Mouse (Mus musculus): ENCODE data around the gene Dnaja2. TPM values are rescaled to one million over a fixed set of nuclear protein-coding genes. Genes with fewer than 3 reads are reported as not detected.

Dnaja2 gene
- total and polyA plus RNA-seq, 3 experiments, result 150 to 471 (median 227) TPM

GRCm38 (mm10) chr8:85500460-85500859, 54.7 kb downstream of the Dnaja2 start:
- no peak for DNase-seq (ENCODE audit: extremely low read depth)
- H3K4me3 ChIP-seq (replicated peaks in 1 of 3; ENCODE audit: low read depth in 2 of 3, low read length in 2 of 3, poor library complexity in 1 of 3), result no peak overlapping the region
- in situ Hi-C loops (cut with MboI; ENCODE audit: low pct_ligation_motif_present, low pct_unique_long_range_greater_than_20kb, low sequenced_read_pairs), result no loop called here

DNA sequence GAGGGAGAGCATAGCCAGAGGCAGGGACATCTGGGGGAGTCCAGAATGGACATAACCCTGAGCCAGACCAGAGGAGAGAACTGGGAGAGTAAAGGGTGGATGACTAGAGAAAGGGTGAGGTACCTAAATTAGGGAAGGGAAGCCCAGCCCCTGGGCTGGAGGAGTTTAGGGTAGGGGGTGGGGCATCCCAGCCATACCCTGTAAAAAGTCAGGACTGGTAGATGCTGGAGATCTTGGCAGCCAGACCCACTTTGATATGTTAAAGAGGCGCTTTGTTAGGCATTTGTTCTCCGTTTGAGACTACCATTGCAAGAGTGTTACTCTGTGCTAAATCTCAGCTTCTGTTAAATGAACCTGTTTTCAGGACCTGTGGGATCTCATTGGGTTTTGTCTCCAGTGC, 56.6 kb downstream of the Dnaja2 start:
- Histone ChIP-seq H3K9me3 (replicated peaks; ENCODE audit: low read length) (no peaks in the 10 kb centered on the region), H3K79me2 (replicated peaks; ENCODE audit: control insufficient read depth, extremely low read depth, insufficient read depth, poor library complexity, severe bottlenecking) (peaks cover 5% of the 10 kb centered on the region; the same call in 1 of the 2 replicates), H3K4me1 (ENCODE audit: control insufficient read depth in 1 of 2, insufficient read depth in 2 of 2) (peaks cover 2 to 55% of the 10 kb centered on the region in 2 experiments; a peak in 3 of 4 replicates), H3K4me3 (replicated peaks in 1 of 3; ENCODE audit: low read depth in 2 of 3, low read length in 2 of 3, poor library complexity in 1 of 3) (no peak overlapping the region), H3K9ac (ENCODE audit: insufficient read depth, low read depth) (no peak overlapping the region), H3K27me3 (replicated peaks) (no peaks in the 10 kb centered on the region), H3K27ac (ENCODE audit: insufficient read depth, low read depth) (no peak overlapping the region), H3K4me2 (ENCODE audit: insufficient read depth, low read depth, poor library complexity, severe bottlenecking) (no peak overlapping the region), H3K36me3 (replicated peaks in 1 of 2; ENCODE audit: control insufficient read depth in 1 of 2, insufficient read depth in 1 of 2, low read length in 1 of 2) (peaks cover 40 to 79% of the 10 kb centered on the region in 2 experiments)
- in situ Hi-C loops (cut with MboI; ENCODE audit: low pct_ligation_motif_present, low pct_unique_long_range_greater_than_20kb, low sequenced_read_pairs), result no loop called here
- DNase-seq (ENCODE audit: extremely low read depth), result no peak
- TF ChIP-seq ZNF384 (IDR thresholded peaks at IDR 0.05; ENCODE audit: low read depth, low read length) (peak; percentile 1; the same call in 1 of the 2 replicates), EP300 (IDR thresholded peaks at IDR 0.05; ENCODE audit: low read length) (no peak)
- dilution Hi-C loops (cut with MboI; ENCODE audit: extremely low pct_ligation_motif_present, extremely low pct_unique_long_range_greater_than_20kb, low sequenced_read_pairs), result no loop called here

More at GRCm38 (mm10) chr8:85500460-85500859, 54.7 kb downstream of the Dnaja2 start:
- H3K27me3 ChIP-seq (replicated peaks), result no peaks in the 10 kb centered on the region
- peaks cover 2 to 48% of the 10 kb centered on the region in 2 experiments; a peak in 3 of 4 replicates for H3K4me1 ChIP-seq (ENCODE audit: control insufficient read depth in 1 of 2, insufficient read depth in 2 of 2)
- dilution Hi-C loops (cut with MboI; ENCODE audit: extremely low pct_ligation_motif_present, extremely low pct_unique_long_range_greater_than_20kb, low sequenced_read_pairs), result no loop called here
- no peak overlapping the region for H3K9ac ChIP-seq (ENCODE audit: insufficient read depth, low read depth)
- H3K9me3 ChIP-seq (replicated peaks; ENCODE audit: low read length), result no peaks in the 10 kb centered on the region
- no peak overlapping the region for H3K27ac ChIP-seq (ENCODE audit: insufficient read depth, low read depth)
- peaks cover 57 to 85% of the 10 kb centered on the region in 2 experiments for H3K36me3 ChIP-seq (replicated peaks in 1 of 2; ENCODE audit: control insufficient read depth in 1 of 2, insufficient read depth in 1 of 2, low read length in 1 of 2)
- H3K79me2 ChIP-seq (replicated peaks; ENCODE audit: control insufficient read depth, extremely low read depth, insufficient read depth, poor library complexity, severe bottlenecking), result 0 out of 2 replicates have a peak, but pooled peaks cover 2% of the 10 kb centered on the region
- TF ChIP-seq CHD1 (IDR thresholded peaks at IDR 0.05; ENCODE audit: low read depth, low read length), result no peak
- TF ChIP-seq ZC3H11A (IDR thresholded peaks at IDR 0.05; ENCODE audit: low read depth, low read length), result no peak
- no peak for TF ChIP-seq JUND (conservative IDR thresholded peaks at IDR 0.05; ENCODE audit: low read depth, low read length)
- TF ChIP-seq TCF12 (IDR thresholded peaks at IDR 0.05; ENCODE audit: low read depth, low read length), result no peak
- TF ChIP-seq MEF2A (IDR thresholded peaks at IDR 0.05; ENCODE audit: borderline replicate concordance, low read depth, low read length), result no peak
- TF ChIP-seq ZMIZ1 (IDR thresholded peaks at IDR 0.05; ENCODE audit: low read depth, low read length), result no peak
- no peak for TF ChIP-seq NRF1 (IDR thresholded peaks at IDR 0.05; ENCODE audit: low read depth, low read length)
- no peak for TF ChIP-seq E2F4 (IDR thresholded peaks at IDR 0.05; ENCODE audit: insufficient replicate concordance, low read depth, low read length)
- no peak for TF ChIP-seq MXI1 (IDR thresholded peaks at IDR 0.05; ENCODE audit: low read depth, low read length)
- TF ChIP-seq CTCF (conservative IDR thresholded peaks at IDR 0.05 in 1 of 2, IDR thresholded peaks at IDR 0.05 in 1 of 2; ENCODE audit: low read depth in 2 of 2, low read length in 2 of 2), result no peak
- TF ChIP-seq MYC (IDR thresholded peaks at IDR 0.05; ENCODE audit: low read depth, low read length), result no peak
- TF ChIP-seq SMC3 (IDR thresholded peaks at IDR 0.05; ENCODE audit: low read depth, low read length), result no peak
- no peak for TF ChIP-seq GABPA (IDR thresholded peaks at IDR 0.05; ENCODE audit: insufficient replicate concordance, low read depth, low read length)
- no peak for TF ChIP-seq POLR2A (IDR thresholded peaks at IDR 0.05; ENCODE audit: low read depth, low read length)
- TF ChIP-seq KAT2A (IDR thresholded peaks at IDR 0.05; ENCODE audit: insufficient replicate concordance, low read length), result no peak
- no peak for TF ChIP-seq JUN (IDR thresholded peaks at IDR 0.05; ENCODE audit: insufficient read depth, low read depth, low read length)
- TF ChIP-seq HCFC1 (IDR thresholded peaks at IDR 0.05; ENCODE audit: low read depth, low read length), result no peak
- no peak for TF ChIP-seq RCOR1 (conservative IDR thresholded peaks at IDR 0.05; ENCODE audit: low read depth, low read length)
- H3K4me2 ChIP-seq (ENCODE audit: insufficient read depth, low read depth, poor library complexity, severe bottlenecking), result no peak overlapping the region
